Mouse (Mus musculus) liver, postnatal 0 days (tissue): ENCODE results near the gene Med29.

Source experiments
- CTCF ChIP-seq: sonication (generic); IDR thresholded peaks from 2 replicates; pipeline ENCODE4 v1.5.1; 2016; ENCODE audit warnings: antibody characterized with exemption, low read depth
- EP300 ChIP-seq: IDR thresholded peaks from 2 replicates; pipeline ENCODE4 v1.6.1; 2016; ENCODE audit warnings: antibody characterized with exemption, low read depth, mild to moderate bottlenecking

GRCm38 (mm10) chr7:28381938-28382337 lies 10.6 kb downstream of the Med29 start:
- peak; percentile 79 for TF ChIP-seq EP300
- no peak for TF ChIP-seq CTCF
